Mouse (Mus musculus) CD4-positive, CD25-positive, alpha-beta regulatory T cell, adult 9 weeks (primary cell): ENCODE measurements around the gene Utrn. TPM values are rescaled to one million over a fixed set of nuclear protein-coding genes. Genes with fewer than 3 reads are reported as not detected.

Experiments used
- polyA plus RNA-seq: library from polyadenylated mRNA; unstranded; fragments of 100-300 nt; shearing (Covaris generic); gene quantifications from one replicate; pipeline ENCODE4 v1.2.1, GENCODE M21; 2017

Gene Utrn
- polyA plus RNA-seq: 468 TPM

GRCm38 (mm10) chr10:12869029-12869671, at the start of gene Utrn:
Gene Utrn (minus strand): TSS chr10:12869365.

Other genes with a start within 250 kb of the Utrn start
- gene Stx11, start 94.9 kb upstream of the Utrn start, polyA plus RNA-seq: 19.8 TPM
- gene Sf3b5, start 136.0 kb upstream of the Utrn start, polyA plus RNA-seq: 39.2 TPM
- gene Plagl1, start 191.1 kb upstream of the Utrn start, polyA plus RNA-seq: 9.0 TPM